Mouse (Mus musculus) CD4-positive, CD25-positive, alpha-beta regulatory T cell, adult 4 months (primary cell): ENCODE data around the gene Acsf2. TPM values are rescaled to one million over a fixed set of nuclear protein-coding genes. Genes with fewer than 3 reads are reported as not detected.

ENCODE experiments used
- ATAC-seq: one replicate; pipeline ENCODE4 v1.8.0; 2017
- polyA plus RNA-seq, 2 experiments: library from polyadenylated mRNA; unstranded; fragments of 100-300 nt; shearing (Covaris generic); gene quantifications; one replicate each; pipeline ENCODE4 v1.2.1; 2017

Acsf2 gene
- polyA plus RNA-seq, 2 experiments from 2014 or later, result 1.6 to 2.3 TPM

DNA sequence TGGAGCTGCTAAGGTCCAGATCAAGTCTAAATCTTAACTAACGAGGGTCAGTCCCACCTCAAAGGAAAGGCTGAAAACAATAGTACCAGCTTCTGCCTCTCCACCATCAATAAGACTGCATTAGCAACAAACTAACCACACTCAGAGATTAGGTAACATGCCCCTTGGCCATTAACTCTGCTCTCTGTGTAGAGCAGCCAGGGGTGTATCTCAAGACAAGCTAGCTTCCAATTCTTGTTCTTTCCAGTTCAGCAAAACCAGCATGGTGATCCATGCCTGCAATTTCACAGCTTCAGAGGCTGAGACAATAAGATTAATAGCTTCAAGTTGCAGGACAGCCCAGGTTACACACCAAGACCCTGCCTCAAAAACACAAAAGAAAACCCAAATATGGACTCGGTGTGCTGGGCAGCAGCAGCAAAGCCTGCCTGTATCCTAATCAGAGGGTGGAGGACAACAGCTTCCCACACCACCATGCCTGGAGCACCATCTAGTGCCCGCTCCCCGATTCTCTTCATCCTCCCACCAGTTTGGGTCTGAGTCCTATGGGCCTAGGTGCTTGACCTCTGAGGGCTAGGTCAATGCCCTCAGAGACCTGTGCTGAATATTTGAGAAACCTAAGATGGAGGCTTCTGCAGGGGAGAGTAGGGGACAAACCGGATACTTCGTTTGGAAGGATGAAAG lies 3.1 kb downstream of the Acsf2 start:
- no peak for ATAC-seq

DNA sequence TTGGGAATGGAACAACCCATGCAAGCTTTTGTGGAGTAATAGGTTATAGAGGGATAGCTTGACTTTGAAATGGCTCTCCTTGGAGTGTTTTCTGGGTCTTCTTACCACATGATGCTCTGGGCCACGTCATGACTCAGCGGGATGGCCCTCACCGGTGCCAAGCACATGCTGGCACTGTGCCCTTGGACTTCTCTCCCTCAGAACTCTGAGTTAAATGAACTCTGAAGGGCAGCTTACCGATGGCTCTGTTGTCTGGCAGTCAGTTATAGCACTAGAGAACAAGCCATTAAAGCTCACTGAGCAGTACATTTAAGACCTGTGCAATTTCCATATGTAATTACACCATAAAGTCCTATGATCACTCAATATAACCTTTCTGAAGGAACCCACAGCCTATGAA lies 4.4 kb downstream of the Acsf2 start:
- no peak for ATAC-seq

DNA sequence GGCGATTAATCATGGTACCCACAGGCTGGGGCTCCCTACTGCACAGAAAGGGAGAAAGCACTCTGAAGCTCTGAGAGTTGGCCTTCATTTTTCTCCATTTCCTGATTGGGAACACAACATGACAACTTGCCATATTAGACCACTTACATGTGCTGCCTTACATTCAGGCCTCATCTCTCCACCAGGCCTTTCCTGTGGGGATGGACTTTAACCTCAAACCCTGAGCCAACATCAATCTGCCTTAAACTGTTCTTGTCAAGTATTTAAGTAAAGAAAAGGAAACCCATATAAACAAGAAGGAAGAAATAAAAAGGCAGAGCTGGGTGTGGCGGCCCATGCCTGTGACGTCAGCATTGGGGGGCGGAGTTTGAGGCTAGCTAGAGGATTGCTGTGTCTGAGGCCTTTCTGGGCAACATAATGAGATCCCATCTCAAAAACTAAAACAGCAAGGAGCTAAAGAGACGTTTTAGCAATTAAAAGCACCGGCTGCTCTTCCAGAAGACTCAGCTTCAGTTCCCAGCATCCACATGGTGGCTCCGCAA lies 5.3 kb downstream of the Acsf2 start:
- no peak for ATAC-seq

DNA sequence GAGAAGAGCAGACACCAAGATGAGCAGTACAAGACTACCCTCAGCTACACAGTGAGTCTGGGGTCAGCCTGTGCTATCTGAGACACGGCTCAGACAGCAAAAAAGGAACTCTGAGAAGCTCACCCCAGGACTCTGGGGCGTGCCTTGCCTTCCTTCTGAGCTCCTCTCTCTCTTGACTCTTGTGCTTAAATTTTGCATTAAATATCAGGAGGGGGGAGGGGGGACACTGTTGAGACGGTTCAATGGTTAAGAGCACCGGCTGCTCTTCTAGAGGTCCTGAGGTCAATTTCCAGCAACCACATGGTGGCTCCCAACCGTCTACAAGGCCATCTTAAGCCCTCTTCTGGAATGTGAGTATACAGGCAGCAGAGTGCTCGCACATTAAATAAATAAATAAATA lies 14.2 kb downstream of the Acsf2 start:
- ATAC-seq, result no peak

DNA sequence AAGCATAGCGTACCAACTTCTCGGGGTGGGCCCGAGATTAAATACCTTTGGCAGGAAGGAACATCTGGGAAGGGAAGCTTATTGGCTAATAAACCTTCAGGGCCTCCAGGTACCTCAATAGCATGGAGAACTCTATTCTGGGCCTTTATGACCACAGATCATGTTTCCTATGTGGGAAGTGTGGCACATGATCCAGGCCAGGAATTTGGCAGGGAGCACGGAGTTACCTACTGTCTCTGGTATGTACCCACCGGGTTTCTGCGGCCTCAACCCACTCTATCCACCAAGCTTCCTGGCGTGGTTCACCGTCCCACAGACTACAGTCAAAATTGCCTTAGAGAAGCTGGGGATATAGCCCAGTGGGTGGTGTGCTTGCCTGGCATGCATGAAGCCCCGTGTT lies 16.6 kb downstream of the Acsf2 start:
- no peak for ATAC-seq

DNA sequence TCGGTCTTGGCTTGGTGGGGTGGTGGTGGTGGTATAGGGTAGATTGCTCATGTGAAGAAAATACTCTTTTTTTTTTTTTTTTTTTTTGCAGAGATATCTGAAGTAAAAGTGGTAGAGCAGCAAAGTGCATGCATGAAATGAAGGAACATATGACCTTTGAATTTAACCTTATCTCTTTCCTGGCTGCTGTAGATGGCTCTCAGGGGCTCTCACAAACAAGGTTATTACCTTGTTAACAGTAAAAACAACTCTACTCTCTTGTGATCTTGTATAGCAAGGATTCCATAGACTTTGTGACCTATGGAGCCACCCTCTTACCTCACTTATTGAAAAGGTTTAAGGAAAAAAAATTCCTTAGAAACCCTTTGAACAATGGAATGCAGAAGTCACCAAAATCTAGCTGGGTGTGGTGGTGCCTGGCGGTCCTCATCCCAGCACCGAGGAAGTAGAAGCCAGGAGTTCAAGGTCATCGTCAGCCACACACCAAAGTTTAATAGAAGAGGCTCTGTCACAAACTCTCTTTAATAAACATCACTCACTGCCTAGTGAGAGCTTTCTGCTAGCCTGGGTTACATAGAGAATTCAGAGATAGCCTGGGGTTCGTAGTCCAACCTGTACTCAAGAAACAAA lies 21.4 kb downstream of the Acsf2 start:
- no peak for ATAC-seq

DNA sequence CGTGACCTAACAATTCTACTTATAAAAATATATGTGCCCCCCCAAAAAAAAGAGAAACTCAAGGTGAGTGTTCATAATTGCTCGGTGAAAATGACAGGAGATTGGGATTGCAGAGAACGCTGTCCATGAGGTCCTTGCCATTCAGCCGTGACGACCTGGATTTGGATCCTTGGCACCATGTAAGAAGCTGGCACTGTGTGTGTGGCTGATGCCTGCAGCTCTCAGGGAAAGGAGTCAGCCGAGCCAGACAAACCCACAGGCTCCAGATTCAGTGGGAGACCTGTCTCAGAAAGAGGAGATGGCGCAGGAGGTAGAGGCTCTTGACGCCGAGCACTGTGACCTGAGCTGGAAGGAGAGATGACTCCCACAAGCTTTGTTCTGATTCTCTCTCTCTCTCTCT lies 25.3 kb downstream of the Acsf2 start:
- no peak for ATAC-seq

DNA sequence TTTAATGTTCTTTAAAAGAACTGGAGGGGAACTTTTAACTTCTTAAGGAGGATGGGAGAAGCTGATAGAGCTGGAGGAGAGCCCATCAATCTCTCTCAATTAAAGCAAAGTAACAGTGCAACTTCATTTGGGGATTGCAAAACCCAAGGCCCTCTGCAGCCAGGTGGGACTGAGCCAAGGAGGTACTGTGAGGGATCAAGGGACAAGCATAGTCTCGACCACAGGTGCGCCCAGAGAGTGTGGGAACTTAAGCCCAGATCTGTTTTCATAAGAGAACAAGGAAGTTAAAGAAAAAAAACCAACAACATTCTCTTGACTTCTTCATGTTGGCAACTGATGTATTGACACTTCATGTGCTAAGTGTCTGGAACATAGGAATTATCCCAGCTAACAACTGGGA lies 26.6 kb downstream of the Acsf2 start:
- no peak for ATAC-seq

DNA sequence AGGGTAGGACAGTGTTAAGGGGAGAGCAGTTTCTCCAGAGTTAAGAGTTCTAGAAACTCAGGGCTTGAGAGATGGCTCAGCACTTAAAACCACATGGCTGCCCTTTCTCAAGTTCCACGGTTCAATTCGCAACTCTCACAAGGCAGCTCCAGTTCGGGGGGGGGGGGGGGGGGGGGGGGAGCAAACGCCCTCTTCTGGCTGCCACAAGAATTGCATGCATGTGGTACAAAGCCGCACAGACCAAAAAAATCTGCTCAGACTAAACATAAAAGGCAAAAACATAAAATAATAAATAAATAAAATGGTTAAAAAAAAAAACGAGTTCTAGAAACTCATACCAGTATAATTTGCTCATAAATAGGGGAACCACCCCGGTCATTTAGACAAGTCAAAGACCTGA lies 27.1 kb downstream of the Acsf2 start:
- ATAC-seq, result no peak

DNA sequence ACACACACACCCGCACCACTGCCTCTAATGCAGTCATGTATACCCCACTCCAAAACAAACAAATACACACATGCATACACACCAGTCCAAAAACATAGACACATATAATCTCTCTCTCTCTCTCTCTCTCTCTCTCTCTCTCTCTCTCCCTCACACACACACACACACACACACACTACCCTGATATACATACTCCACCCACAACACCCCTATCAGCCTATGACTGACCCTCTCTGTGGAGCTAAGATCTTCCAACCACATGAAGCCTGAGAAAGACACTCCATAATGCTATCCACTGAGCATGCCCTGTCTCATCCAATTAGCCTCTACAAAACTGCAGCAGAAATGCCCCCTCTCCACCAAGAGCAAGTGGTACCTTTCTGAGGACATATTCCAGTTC lies 29.8 kb downstream of the Acsf2 start:
- ATAC-seq, result no peak

DNA sequence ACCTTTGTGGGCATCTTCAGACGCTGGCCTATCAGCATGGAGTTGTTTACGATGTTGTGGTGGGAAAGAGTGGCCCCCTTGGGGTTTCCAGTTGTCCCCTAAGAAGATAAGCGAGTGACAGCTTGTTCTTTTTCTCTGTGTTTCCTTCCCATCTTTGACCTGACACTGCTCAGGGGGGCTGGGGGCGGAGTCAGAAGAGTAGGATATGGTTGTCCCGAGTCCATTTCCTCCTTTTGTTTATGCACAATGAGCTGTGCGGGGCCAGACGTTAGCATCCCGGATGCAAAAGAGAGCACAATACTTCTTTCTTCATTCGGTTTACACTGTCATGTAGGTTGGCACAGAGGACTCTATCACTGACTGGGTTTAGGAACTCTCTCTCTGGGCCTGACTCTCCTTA lies 31.1 kb downstream of the Acsf2 start:
- no peak for ATAC-seq

DNA sequence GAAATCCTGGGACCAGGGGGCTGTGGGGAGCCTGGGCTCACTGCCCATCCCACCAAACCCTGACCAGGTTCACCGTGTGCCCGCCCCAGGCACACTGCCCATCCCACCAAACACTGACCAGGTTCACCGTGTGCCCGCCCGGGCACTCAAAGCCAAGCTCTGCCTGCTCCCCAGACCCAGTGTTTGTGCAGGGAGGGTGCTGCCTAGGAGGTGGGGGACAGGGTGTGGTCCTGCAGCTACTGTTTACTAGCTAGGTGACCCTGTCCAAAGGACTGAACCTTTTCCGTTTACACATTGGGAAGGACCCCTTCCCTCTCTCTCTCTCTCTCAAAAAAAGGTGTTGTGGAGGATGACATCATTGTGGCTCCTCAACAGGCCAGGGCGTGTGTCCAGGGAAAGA lies 34.3 kb downstream of the Acsf2 start:
- no peak for ATAC-seq

DNA sequence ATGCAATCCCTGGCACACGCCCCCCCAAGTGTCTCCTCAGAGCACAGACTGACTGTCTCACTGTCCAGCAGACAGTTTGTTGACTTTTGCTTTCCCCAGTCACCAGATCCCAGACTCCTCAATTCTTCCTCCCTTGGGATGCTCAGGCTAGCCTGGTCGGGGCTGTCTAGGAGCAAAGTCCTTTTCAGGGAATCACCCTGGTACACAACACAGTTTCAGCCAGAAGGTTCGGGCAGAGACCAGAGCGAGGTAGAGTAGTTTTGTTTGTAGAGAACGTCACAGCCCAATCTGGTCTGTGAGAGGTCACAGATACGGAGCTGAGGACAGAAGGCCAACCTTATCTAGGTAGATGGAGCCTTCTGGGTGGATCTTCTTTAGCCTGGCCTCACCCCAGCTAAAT lies 35.1 kb downstream of the Acsf2 start:
- no peak for ATAC-seq

DNA sequence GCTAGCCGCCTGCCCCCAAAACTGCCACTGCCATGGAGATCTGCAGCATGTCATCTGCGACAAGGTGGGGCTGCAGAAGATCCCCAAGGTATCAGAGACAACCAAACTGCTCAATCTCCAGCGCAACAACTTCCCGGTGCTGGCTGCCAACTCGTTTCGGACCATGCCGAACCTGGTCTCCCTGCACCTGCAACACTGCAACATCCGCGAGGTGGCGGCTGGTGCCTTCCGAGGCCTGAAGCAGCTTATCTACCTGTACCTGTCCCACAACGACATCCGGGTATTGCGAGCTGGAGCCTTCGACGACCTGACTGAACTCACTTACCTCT lies 36.6 kb downstream of the Acsf2 start:
- ATAC-seq, result peak; percentile 34

DNA sequence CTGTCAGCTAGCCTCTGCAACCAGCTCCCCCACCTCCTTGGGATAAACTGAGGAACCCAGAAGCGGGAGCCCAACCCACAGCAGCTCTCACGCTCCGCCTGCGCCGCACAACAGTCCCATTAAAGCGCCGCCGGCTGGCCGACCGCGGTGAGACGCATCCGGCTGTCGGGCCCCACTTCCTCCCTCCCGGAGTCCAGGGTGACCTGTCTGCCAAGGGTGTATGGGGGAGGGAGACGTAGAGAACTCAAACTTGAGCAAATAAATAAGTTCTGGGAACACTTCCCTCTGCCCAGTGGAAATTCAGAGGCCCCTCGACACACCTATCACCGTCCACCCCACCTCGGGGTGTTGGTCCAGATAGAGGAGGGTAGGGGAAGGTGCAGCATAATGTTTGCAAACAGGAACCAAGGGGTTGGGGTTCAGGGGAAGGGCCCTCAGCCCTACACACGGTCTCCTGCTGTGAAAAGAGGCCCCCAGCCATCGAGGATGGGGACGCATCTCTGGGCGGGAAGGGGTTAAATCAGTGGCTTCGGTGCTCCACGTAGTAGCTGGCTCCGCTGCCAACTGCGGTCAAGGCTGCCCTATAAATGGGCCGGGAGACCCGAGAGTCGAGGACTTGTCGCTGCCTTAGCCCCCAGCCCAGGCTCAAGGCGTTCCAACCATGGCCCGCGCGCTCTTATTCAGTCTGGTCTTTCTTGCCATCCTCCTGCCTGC lies 37.1 kb downstream of the Acsf2 start, which contains the start of gene Chad:
Gene Chad (plus strand): TSS at position 611 of the 714 bp plus-strand sequence.
- peak; percentile 71 for ATAC-seq

DNA sequence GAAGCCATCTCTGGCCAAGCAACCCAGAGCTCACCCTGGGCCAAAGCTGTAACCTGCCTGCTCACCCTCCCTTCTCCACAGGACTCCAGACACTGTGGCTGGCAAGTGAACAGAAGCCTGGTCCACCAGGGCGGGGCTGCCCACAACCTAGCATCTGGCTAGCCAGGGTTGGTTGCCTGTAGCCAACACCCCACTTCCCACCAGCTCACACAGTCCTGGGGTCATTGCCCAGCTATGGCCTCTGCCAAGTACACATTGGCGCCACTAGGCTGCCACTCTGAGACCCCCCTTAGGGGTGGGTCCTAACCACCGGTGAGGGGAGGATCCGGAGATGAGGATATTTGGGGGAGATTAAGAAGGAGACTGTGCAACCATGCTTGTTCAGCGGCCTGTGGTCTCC lies 37.9 kb downstream of the Acsf2 start:
- no peak for ATAC-seq

DNA sequence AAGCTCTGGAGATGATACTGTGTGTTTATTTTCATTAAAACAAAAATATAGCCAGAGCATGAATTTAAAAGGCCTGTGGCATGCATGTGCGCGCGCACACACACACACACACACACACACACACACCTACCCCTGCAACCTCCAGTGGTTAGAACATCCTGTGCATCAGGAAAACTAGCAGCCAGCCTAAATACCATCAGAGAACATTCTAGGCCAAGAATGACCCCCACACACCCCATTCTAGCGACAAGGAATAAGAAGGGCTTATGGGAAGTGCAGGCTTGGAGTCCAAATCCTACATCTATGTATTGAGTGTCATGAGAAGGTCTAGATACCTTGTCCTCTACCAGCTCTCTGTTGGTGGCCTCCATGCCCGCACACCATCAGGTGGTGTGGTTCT lies 38.3 kb downstream of the Acsf2 start:
- ATAC-seq, result no peak

DNA sequence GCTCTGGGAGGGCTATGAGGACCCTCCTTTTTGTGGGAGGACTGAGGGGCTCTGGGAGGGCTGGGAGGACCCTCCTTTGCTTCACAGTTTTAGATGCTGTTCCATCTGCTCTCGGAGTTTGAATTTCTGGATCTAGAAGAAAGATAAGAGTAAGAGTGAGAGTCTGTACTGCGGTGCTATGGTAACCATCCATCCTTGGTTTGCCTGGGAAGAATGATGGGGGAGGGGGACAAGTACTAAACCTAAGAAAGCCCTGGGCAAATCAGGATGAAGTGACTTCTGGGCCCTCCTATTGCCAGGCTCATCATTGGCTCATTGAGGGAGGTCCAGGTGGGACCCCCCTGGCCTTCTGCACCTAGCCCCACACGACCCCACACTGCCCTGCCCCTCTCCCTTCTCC lies 43.4 kb downstream of the Acsf2 start:
- ATAC-seq, result no peak

DNA sequence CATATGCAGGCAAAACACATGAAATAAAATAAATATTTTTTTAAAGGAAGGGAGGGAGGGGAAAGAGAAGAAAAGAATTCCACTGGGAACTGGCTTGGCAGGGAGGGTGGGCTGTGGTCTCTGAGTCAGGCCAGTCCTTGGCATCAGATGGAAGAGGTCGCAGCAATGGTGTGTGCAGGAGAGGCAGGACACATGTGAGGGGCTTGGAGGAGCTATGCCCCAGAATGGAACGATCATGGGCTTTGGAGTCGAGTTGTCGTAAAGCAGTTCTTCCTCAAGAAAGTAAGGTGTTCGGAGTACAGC lies 51.3 kb downstream of the Acsf2 start:
- ATAC-seq, result no peak

DNA sequence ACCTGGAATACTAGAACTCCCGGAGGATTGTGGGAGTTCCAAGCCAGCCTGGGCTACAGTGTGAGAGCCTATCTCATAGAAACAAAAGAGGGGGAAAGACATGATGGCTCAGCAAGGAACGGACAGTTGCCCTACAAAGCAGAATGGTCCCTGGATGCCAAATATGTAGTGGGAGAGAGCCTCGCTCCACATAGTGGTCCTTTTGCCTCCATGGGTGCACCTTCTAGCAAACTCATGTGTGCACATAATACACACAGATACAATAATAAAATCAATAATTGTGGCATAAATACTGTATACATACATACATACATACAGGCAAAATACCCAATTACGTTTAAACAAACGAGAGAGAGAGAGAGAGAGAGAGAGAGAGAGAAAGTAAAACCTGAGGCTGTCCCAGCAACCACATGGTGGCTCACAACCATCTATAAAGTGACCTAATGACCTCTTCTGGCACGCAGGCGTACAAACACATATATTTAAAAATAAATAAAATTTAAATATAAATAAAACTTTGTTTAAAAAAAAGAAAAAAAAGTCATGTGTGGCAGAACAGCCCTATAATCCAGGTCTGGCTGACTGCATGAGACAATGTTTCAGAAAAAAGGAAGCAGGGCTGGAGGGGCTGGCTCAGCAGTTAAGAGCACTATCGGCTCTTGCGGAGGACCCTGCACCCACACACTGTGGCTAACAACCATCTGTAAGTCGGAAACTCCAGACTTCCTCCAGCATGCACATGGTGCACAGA lies 51.8 kb downstream of the Acsf2 start:
- ATAC-seq, result no peak

DNA sequence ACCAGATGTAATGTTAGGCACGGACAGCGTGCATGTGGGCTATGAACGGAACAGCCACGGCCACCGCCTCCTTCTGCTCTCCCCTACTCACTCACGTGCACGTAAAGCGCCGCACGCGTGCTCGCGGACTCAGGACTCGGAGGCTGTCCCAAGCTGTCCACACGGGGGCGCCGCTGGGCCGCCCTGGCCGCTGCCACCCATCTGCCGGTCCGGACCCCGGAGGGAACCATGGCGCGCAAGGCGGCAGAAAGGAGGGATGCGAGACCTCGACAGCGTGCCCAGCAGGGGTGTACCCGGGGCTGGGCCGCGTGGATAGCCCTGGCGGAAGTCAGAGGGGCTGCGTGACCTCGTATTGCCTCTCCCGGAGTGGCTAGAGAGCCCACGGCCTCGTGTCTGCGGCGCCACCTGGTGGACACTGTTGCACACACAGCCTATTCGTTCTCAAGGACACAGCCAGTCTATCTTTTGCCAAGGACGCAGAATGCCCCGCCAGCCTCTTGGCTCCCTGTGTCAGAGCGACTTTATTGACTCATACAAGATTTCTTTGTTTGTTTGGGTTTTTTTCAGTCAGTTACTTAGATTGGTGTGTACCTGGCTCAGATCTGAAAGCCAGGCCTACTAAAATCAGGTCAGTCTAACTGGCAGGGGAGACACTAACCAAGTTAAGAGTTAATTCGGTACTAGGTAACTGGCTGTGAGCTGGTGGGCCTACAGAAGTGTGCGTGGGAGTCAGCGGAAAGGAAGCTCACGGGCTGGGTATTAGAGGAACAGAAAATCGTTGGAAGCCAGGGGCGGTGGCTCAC lies 52.6 kb downstream of the Acsf2 start, which contains the start of gene Rsad1:
Gene Rsad1 (minus strand): TSS at position 368 of the 803 bp plus-strand sequence.
- peak; percentile 88 for ATAC-seq

DNA sequence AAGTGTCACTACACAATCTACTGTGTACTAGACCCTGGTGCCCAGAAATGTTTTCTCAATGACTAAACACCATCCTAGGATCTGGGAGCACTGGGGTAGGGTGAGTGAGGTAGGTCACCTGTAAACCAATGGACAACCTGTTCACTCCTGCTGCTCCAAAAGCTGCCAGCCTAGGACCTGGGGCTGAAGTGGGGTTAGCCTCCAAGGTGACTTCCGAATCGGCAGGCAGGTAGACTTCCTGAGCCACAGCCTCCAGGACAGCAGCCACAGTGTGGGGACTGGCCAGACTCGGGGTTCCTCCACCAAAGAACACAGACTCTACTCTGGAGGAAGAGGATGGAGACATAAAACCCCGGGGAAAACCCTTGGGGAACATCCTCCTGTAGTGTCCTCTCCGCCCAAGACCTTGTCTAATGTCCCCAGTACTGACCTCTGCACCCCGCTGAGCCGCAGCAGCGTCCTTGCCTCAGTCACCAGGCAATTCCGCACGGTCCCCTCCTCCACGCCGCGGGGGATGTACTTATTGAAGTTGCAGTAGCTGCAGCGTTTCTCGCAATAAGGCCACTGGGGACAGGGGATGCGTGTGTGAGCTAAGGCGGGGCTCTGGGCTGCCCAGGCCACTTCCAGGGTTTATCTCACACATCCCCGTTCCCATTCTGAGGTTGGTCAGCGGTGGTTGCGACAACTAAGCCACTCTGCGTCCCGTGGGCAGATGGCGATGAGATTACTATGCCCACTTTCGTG lies 53.5 kb downstream of the Acsf2 start:
- ATAC-seq, result peak; percentile 32
